Mouse (Mus musculus) MEL (cell line): ENCODE data around the gene Larp1b.

Source experiments
- CTCF ChIP-seq, 3 experiments: IDR thresholded peaks in 2 of 3; conservative IDR thresholded peaks in 1 of 3; 2 replicates each; pipeline ENCODE4 v1.5.1; 2011 to 2012; ENCODE audit warnings: low read length in 3 of 3, low read depth in 2 of 3, mild to moderate bottlenecking in 2 of 3, improper control_type of control experiment in 1 of 3, inconsistent platforms in 1 of 3, mixed read lengths in 1 of 3, moderate library complexity in 1 of 3; ENCODE audit not compliant: control insufficient read depth in 1 of 3, insufficient read depth in 1 of 3, poor library complexity in 1 of 3, severe bottlenecking in 1 of 3
- EP300 ChIP-seq, 2 experiments: IDR thresholded peaks; 2 replicates each; pipeline ENCODE4 v1.6.1; 2011; ENCODE audit warnings: improper control_type of control experiment in 2 of 2, low read length in 2 of 2, low read depth in 1 of 2, mild to moderate bottlenecking in 1 of 2
- GABPA ChIP-seq: IDR thresholded peaks from 2 replicates; pipeline ENCODE4 v1.6.1; 2012; ENCODE audit warnings: low read depth, mild to moderate bottlenecking, inconsistent platforms, low read length, improper control_type of control experiment, moderate library complexity
- NRF1 ChIP-seq: IDR thresholded peaks from 2 replicates; pipeline ENCODE4 v1.6.1; 2014; ENCODE audit warnings: low read depth, mild to moderate bottlenecking, inconsistent platforms, low read length, improper control_type of control experiment, moderate library complexity; ENCODE audit not compliant: poor library complexity, insufficient read depth, severe bottlenecking
- POLR2A ChIP-seq, 2 experiments: IDR thresholded peaks; 2 replicates each; pipeline ENCODE4 v1.6.1; 2011 to 2012; ENCODE audit warnings: low read length in 2 of 2, mild to moderate bottlenecking in 2 of 2, control low read depth in 1 of 2, improper control_type of control experiment in 1 of 2, low read depth in 1 of 2, moderate library complexity in 1 of 2; ENCODE audit not compliant: control insufficient read depth in 1 of 2, insufficient read depth in 1 of 2, poor library complexity in 1 of 2
- POLR2AphosphoS2 ChIP-seq: IDR thresholded peaks from 2 replicates; pipeline ENCODE4 v1.6.1; 2011; ENCODE audit warnings: low read length, improper control_type of control experiment
- SIN3A ChIP-seq: IDR thresholded peaks from 2 replicates; pipeline ENCODE4 v1.6.1; 2012; ENCODE audit warnings: low read length, improper control_type of control experiment, inconsistent platforms
- SMC3 ChIP-seq: IDR thresholded peaks from 2 replicates; pipeline ENCODE4 v1.6.1; 2011; ENCODE audit warnings: low read depth, low read length, improper control_type of control experiment
- TCF12 ChIP-seq: IDR thresholded peaks from 2 replicates; pipeline ENCODE4 v1.6.1; 2014; ENCODE audit warnings: low read depth, mild to moderate bottlenecking, inconsistent platforms, low read length, improper control_type of control experiment, moderate library complexity
- USF1 ChIP-seq: IDR thresholded peaks from 2 replicates; pipeline ENCODE4 v1.6.1; 2014; ENCODE audit warnings: low read depth, mild to moderate bottlenecking, inconsistent platforms, low read length, improper control_type of control experiment, moderate library complexity
- USF2 ChIP-seq, 2 experiments: IDR thresholded peaks; 2 replicates each; pipeline ENCODE4 v1.6.1; 2011 to 2012; ENCODE audit warnings: improper control_type of control experiment in 2 of 2, low read length in 2 of 2, borderline replicate concordance in 1 of 2, inconsistent platforms in 1 of 2, low read depth in 1 of 2, mild to moderate bottlenecking in 1 of 2; ENCODE audit not compliant: insufficient read depth in 1 of 2
- ZNF384 ChIP-seq: IDR thresholded peaks from 2 replicates; pipeline ENCODE4 v1.6.1; 2012; ENCODE audit warnings: low read depth, mild to moderate bottlenecking, inconsistent platforms, low read length, improper control_type of control experiment

- TF ChIP-seq ZNF384 = no peak
- no peak for TF ChIP-seq CTCF (IDR thresholded peaks at IDR 0.05 in 2 of 3, conservative IDR thresholded peaks at IDR 0.05 in 1 of 3; ENCODE audit: control insufficient read depth in 1 of 3, insufficient read depth in 1 of 3, low read depth in 2 of 3, low read length in 3 of 3, poor library complexity in 1 of 3, severe bottlenecking in 1 of 3)
- no peak for TF ChIP-seq EP300 (IDR thresholded peaks at IDR 0.05; ENCODE audit: low read depth in 1 of 2, low read length in 2 of 2)
- TF ChIP-seq POLR2A (IDR thresholded peaks at IDR 0.05; ENCODE audit: control insufficient read depth in 1 of 2, insufficient read depth in 1 of 2, low read depth in 1 of 2, low read length in 2 of 2, poor library complexity in 1 of 2) = no peak
- TF ChIP-seq USF2 (IDR thresholded peaks at IDR 0.05; ENCODE audit: borderline replicate concordance in 1 of 2, insufficient read depth in 1 of 2, low read depth in 1 of 2, low read length in 2 of 2) = no peak
- TF ChIP-seq SIN3A = no peak
- no peak for TF ChIP-seq SMC3
- no peak for TF ChIP-seq NRF1
- TF ChIP-seq GABPA = no peak
- TF ChIP-seq USF1 = no peak
- TF ChIP-seq POLR2AphosphoS2 = no peak
- no peak for TF ChIP-seq TCF12
Observed at GRCm38 (mm10) chr3:41031286-41032210, 81.9 kb downstream of the Larp1b start.
